Mouse (Mus musculus) E14TG2a.4 (cell line): ENCODE measurements around the gene Crkl.

Experiments
- H3K27me3 ChIP-seq: 2 replicates; pipeline ENCODE4 v1.6.1; 2014; ENCODE audit warnings: low read length, control low read depth; ENCODE audit not compliant: insufficient read depth
- H3K36me3 ChIP-seq: 2 replicates; pipeline ENCODE4 v1.6.1; 2014; ENCODE audit warnings: low read length, control low read depth; ENCODE audit not compliant: insufficient read depth
- H3K4me1 ChIP-seq: replicated peaks from 2 replicates; pipeline ENCODE4 v1.6.1; 2014; ENCODE audit warnings: low read depth, low read length, control low read depth
- H3K4me3 ChIP-seq: replicated peaks from 2 replicates; pipeline ENCODE4 v1.5.1; 2014; ENCODE audit warnings: mild to moderate bottlenecking, low read length
- H3K9me3 ChIP-seq: 2 replicates; pipeline ENCODE4 v1.6.1; 2014; ENCODE audit warnings: low read length, control low read depth
- CTCF ChIP-seq: conservative IDR thresholded peaks from 2 replicates; pipeline ENCODE4 v1.5.1; 2014; ENCODE audit warnings: low read length
- NANOG ChIP-seq: IDR thresholded peaks from 2 replicates; pipeline ENCODE4 v1.6.1; 2014; ENCODE audit warnings: borderline replicate concordance, low read length, mixed read lengths
- POU5F1 ChIP-seq: IDR thresholded peaks from 2 replicates; pipeline ENCODE4 v1.6.1; 2014; ENCODE audit warnings: low read length, borderline replicate concordance

Crkl gene

DNA sequence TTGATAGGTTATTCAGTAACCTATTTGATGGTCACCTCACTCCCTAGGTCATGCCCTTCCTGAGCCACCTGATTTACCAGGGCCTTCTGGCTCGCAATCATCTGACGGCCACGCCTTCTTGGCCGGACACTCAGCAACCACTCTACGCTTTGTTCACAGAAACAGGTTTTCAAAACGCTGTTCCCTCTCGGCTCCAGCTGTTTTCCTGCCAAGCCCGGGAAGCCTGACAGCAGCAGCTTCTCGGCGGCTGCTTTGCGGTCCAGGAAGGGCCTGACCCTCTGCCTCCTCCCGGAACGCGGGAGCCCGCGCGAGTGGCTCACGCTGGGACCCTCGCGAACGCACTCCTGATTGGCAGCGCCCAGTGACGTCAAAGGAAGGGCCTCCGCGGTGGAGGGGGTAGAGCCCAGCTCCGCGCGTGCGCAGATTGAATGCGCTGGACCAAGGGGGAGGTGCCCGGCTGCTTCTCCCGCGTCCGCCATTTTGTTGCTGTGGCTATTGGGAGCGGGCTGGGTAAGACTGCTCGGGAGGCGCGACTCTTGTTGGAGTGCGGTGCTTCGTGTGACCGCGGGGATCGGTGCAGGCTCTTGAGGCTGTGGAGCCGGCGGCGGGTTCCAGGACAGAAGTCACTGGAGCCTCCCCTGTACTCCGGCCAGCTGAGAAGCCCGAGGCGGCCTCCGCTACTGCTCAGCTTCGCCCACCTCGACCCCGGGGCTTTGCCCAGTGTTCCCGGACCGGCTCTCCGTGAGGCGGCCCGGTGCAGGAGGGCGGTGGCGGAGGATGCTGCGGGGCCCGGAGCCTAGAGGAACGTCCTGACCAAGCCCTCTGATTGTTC is at the start of gene Crkl:
Gene Crkl, plus strand, starts transcription at position 447 of the 832 bp plus-strand sequence.
- Histone ChIP-seq H3K36me3 (peaks cover 28% of the 10 kb centered on the region), H3K27me3 (no peaks in the 10 kb centered on the region), H3K9me3 (peaks cover 16% of the 10 kb centered on the region), H3K4me1 (peaks cover 45% of the 10 kb centered on the region), H3K4me3 (peak within 1 kb of the TSS; percentile 99)
- no peak for TF ChIP-seq NANOG

DNA sequence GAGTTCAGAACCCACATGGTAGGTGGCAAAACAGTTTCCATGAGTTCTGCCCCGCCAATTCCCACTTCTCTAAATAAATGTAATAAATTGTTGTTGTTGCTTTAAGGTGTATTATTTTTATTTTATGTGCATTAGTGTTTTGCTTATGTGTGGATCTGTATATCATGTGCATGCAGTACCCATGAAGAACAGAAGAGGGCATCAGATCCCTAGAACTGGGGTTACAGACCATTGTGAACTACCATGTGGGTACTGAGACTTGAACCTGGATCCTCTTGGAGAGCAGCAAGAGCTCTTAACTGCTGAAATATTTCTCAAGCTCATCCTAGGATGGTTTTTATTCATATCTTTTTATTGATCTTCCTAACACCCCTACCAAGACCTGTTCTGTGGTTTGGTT is 48.9 kb upstream of the Crkl start:
- peaks cover 20% of the 10 kb centered on the region for H3K4me1 ChIP-seq
- H3K27me3 ChIP-seq, result no peaks in the 10 kb centered on the region
- H3K36me3 ChIP-seq, result peaks cover 6% of the 10 kb centered on the region
- TF ChIP-seq CTCF (peak; percentile 75), POU5F1 (no peak)
- no peaks in the 10 kb centered on the region for H3K9me3 ChIP-seq
- no peak overlapping the region for H3K4me3 ChIP-seq

DNA sequence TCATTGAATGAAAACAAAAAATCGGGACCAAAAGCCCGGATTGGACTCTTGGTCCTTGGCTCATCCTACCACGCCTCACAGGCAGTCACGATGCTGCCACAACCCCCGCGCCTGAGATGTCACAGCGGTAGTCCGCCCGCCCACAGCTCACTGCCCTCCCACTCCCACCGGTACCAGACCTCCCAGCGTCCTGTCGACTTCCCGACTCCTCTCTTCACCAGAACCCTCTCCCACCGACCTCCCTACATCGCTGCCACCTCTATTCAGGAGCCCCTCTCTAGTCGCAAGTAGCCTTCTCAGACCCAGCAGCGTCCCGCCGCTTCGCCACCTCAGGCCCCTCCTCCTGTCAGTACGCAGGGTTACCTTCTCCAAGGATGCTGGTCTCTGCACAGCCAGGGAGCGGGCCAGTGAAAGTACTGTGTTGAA is 46.5 kb upstream of the Crkl start:
- Histone ChIP-seq H3K4me1 (peaks cover 33% of the 10 kb centered on the region), H3K36me3 (peaks cover 6% of the 10 kb centered on the region), H3K27me3 (no peaks in the 10 kb centered on the region), H3K4me3 (peak overlapping the region; percentile 90), H3K9me3 (no peaks in the 10 kb centered on the region)
- TF ChIP-seq CTCF, result no peak
- no peak for TF ChIP-seq POU5F1
- no peak for TF ChIP-seq NANOG

DNA sequence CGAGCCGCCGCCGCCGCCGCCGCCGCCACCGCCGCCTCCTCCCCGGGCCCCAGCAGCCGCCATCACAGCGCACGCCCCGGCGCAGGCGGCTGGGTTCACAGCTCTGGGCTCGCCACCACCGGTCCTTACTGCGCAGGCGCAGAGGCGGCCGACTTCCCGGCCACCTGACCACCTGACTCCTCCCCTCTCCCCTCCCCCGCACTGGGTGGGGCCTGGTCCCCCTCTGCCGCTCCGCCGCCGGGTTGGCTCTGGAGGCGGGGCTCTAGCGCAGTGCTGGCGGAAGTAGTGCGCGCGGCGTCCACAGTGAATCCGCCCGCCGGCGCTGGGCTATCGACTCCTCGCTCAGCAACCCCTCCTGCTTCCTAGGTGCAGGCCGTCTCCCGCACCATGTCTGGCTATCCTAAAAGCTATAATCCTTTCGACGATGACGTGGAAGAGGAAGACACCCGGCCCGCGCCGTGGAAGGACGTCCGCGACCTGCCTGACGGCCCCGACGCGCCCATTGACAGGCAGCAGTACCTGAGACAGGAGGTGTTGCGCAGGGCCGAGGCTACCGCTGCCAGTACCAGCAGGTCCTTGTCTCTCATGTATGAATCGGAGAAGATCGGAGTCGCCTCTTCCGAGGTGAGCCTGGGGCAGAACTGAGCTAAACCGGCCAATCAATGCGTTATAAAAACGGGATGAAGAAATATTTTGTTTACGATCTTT is 45.9 kb upstream of the Crkl start, which contains the start of the genes Snap29 and Pi4ka:
Gene Snap29, plus strand, starts transcription at position 251 of the 708 bp plus-strand sequence.
Gene Pi4ka, minus strand, starts transcription at position 579 of the 708 bp plus-strand sequence.
- Histone ChIP-seq H3K27me3 (no peaks in the 10 kb centered on the region), H3K36me3 (peaks cover 6% of the 10 kb centered on the region)

DNA sequence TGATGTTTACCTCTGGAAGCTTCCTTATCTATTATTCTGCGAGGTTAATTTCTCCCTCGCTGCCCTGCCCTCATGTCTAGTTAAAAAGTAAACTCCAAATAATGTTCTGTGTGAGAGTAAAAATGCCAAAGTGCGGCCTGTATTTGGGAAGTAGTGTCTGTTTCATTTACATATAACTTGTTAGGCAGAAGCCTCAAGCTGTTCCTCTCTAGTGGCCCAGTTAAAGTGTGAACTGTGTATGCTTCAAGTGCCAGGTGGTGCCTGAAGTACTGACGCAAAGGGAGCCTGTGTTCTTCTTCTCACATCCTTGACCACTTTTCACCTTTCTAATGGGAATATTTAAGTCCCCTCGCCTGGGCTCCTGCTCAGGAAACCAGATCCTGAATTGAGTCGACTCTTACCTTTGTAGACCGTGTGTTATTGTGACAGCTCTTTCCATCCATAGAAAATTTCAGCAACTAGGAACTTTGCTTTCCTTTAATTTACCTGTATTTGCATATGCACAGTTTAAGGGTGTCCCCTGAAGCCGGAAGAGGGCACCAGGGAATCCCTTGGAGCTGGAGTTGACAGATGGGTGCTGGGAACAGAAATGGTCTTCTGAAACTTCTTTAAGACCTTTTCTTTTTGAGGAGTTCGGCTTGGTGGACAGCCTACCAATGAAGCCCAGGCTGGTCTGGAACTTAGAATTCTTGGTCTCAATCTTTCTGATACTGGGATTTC is 45.1 kb upstream of the Crkl start:
- Histone ChIP-seq H3K4me3 (peak overlapping the region; percentile 90), H3K9me3 (no peaks in the 10 kb centered on the region), H3K36me3 (peaks cover 6% of the 10 kb centered on the region), H3K27me3 (no peaks in the 10 kb centered on the region), H3K4me1 (peaks cover 38% of the 10 kb centered on the region)
- TF ChIP-seq NANOG (no peak), POU5F1 (no peak)

More for the DNA sequence above, 45.9 kb upstream of the Crkl start, which contains the start of the genes Snap29 and Pi4ka:
- Histone ChIP-seq H3K4me3 (peak within 1 kb of the TSS; percentile 90), H3K9me3 (no peaks in the 10 kb centered on the region), H3K4me1 (peaks cover 38% of the 10 kb centered on the region)
- TF ChIP-seq CTCF, result no peak
- TF ChIP-seq POU5F1, result no peak
- no peak for TF ChIP-seq NANOG

DNA sequence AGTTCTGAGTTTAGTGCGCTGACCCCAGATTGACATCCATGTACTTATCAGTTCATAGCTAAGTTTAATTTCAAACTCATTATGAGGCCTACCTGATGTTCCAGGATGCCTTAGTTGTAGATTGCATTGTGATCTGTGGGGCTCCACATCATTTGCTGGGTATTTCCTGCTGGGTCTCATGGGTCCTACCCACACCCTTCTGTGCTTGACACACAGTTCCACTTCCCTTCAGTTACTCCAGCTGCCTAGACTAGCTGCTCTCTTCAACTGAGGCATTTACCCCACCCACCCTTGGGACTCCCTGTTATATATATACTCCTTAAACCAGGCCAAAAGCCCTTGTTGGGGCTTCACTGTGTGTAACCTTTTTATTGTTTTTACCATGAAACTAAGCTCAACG is 42.7 kb upstream of the Crkl start:
- no peaks in the 10 kb centered on the region for H3K9me3 ChIP-seq
- H3K4me1 ChIP-seq, result peaks cover 37% of the 10 kb centered on the region
- TF ChIP-seq POU5F1 (no peak), CTCF (no peak), NANOG (no peak)
- no peaks in the 10 kb centered on the region for H3K36me3 ChIP-seq
- no peak overlapping the region for H3K4me3 ChIP-seq
- H3K27me3 ChIP-seq, result no peaks in the 10 kb centered on the region

DNA sequence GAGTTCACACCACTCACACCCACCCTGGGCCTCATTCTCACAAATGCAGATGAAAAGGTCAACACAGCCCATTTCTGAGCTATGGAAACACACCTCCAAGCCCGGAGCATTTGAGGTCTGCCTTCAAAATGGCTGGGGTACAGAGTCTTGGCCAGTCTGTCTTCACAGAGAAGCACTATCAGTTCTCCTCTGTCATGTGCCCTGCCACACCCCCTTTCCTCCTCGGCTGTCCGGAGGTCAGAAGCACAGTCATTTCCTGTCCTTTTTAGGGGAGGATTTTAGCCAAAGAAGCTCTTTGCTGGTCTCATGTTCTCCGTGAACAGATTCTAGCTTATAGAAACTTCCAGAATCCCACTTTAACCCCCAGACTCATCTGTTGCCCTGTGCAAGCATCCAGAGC is 41.6 kb upstream of the Crkl start:
- Histone ChIP-seq H3K27me3 (no peaks in the 10 kb centered on the region), H3K36me3 (no peaks in the 10 kb centered on the region), H3K4me3 (0 out of 2 replicates have a peak overlapping the region, but pooled peaks have one; percentile 5), H3K4me1 (peaks cover 26% of the 10 kb centered on the region), H3K9me3 (no peaks in the 10 kb centered on the region)
- TF ChIP-seq POU5F1 (no peak), NANOG (no peak), CTCF (no peak)

DNA sequence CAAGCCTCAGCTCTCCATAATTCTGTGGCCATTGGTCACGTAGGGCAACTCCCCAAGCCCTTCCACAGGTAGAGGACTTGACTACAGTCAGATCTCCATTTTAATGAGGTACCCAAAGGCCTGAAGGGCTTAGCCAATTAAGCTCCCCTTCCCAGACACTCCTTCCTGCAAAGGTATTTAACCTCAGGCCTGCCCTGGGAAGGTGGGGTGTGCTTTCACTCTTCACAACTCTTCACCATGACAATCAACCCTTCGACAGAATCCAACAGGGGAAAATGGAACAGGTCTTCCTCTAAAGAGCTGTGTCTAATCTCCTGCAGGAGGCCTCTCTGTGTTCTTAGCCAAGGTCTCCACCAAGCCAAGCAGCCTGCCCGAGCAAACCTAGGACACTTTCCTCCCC is 28.8 kb upstream of the Crkl start:
- H3K4me3 ChIP-seq, result peak overlapping the region; percentile 39; the same call in 1 of the 2 replicates
- no peak for TF ChIP-seq POU5F1
- no peak for TF ChIP-seq NANOG
- no peak for TF ChIP-seq CTCF
- H3K27me3 ChIP-seq, result no peaks in the 10 kb centered on the region
- no peaks in the 10 kb centered on the region for H3K9me3 ChIP-seq
- H3K4me1 ChIP-seq, result peaks cover 31% of the 10 kb centered on the region
- H3K36me3 ChIP-seq, result peaks cover 38% of the 10 kb centered on the region
